Mouse (Mus musculus) liver, embryonic 14.5 days (tissue): ENCODE measurements around the gene Trim27.

Source experiments
- CTCF ChIP-seq: IDR thresholded peaks from 2 replicates; pipeline ENCODE4 v1.5.1; 2016; ENCODE audit warnings: antibody characterized with exemption, low read depth, control low read depth
- EP300 ChIP-seq: IDR thresholded peaks from 2 replicates; pipeline ENCODE4 v1.6.1; 2016; ENCODE audit warnings: antibody characterized with exemption, low read depth

GRCm38 (mm10) chr13:21162591-21162990 lies 16.7 kb upstream of the Trim27 start:
- TF ChIP-seq CTCF: no peak
- TF ChIP-seq EP300: no peak
